Mouse (Mus musculus): ENCODE measurements around the gene Sertad3.
A peak's percentile ranks its signal among the peaks of the same experiment; 100 is the strongest.

The Sertad3 gene

GRCm38 (mm10) chr7:27473156-27473834 lies at the start of gene Sertad3:
Gene Sertad3 (plus strand): TSS chr7:27473768.
- peak; percentile 95 for DNase-seq (ENCODE audit: low read depth, low spot score)

GRCm38 (mm10) chr7:27427387-27427786 lies 46.2 kb upstream of the Sertad3 start:
- no peak for DNase-seq (ENCODE audit: low read depth, low spot score)

- DNase-seq (ENCODE audit: low read depth, low spot score), result no peak
Observed at GRCm38 (mm10) chr7:27428002-27428401, 45.6 kb upstream of the Sertad3 start.

- DNase-seq (ENCODE audit: low read depth, low spot score), result no peak
Observed at GRCm38 (mm10) chr7:27429135-27429534, 44.4 kb upstream of the Sertad3 start.

GRCm38 (mm10) chr7:27433349-27433748 lies 40.2 kb upstream of the Sertad3 start:
- no peak for DNase-seq (ENCODE audit: low read depth, low spot score)

GRCm38 (mm10) chr7:27433794-27434193 lies 39.8 kb upstream of the Sertad3 start:
- DNase-seq (ENCODE audit: low read depth, low spot score), result no peak

GRCm38 (mm10) chr7:27437544-27437943 lies 36.0 kb upstream of the Sertad3 start:
- DNase-seq (ENCODE audit: low read depth, low spot score), result peak; percentile 54

- no peak for DNase-seq (ENCODE audit: low read depth, low spot score)
Observed at GRCm38 (mm10) chr7:27440014-27440413, 33.6 kb upstream of the Sertad3 start.

- no peak for DNase-seq (ENCODE audit: low read depth, low spot score)
Observed at GRCm38 (mm10) chr7:27446051-27446450, 27.5 kb upstream of the Sertad3 start.

GRCm38 (mm10) chr7:27446521-27447418 lies 26.8 kb upstream of the Sertad3 start:
- DNase-seq (ENCODE audit: low read depth, low spot score), result no peak

GRCm38 (mm10) chr7:27447419-27448286 lies 25.9 kb upstream of the Sertad3 start, which contains the start of the genes Sptbn4 and Blvrb:
Gene Sptbn4 (minus strand): TSS chr7:27447686.
Gene Blvrb (plus strand): TSS chr7:27447978.
- DNase-seq (ENCODE audit: low read depth, low spot score), result peak; percentile 99

- peak; percentile 26 for DNase-seq (ENCODE audit: low read depth, low spot score)
Observed at GRCm38 (mm10) chr7:27448421-27449206, 25.0 kb upstream of the Sertad3 start.

GRCm38 (mm10) chr7:27449256-27449862 lies 24.2 kb upstream of the Sertad3 start:
- DNase-seq (ENCODE audit: low read depth, low spot score), result peak; percentile 93

- DNase-seq (ENCODE audit: low read depth, low spot score), result no peak
Observed at GRCm38 (mm10) chr7:27451359-27451758, 22.2 kb upstream of the Sertad3 start.

- no peak for DNase-seq (ENCODE audit: low read depth, low spot score)
Observed at GRCm38 (mm10) chr7:27452206-27452770, 21.3 kb upstream of the Sertad3 start.

GRCm38 (mm10) chr7:27454461-27455121 lies 19.0 kb upstream of the Sertad3 start:
- DNase-seq (ENCODE audit: low read depth, low spot score), result no peak

- no peak for DNase-seq (ENCODE audit: low read depth, low spot score)
Observed at GRCm38 (mm10) chr7:27455273-27455672, 18.3 kb upstream of the Sertad3 start.

- DNase-seq (ENCODE audit: low read depth, low spot score), result no peak
Observed at GRCm38 (mm10) chr7:27458614-27459013, 15.0 kb upstream of the Sertad3 start.

- DNase-seq (ENCODE audit: low read depth, low spot score), result no peak
Observed at GRCm38 (mm10) chr7:27459640-27460039, 13.9 kb upstream of the Sertad3 start.

Measured in 3T3-L1 (cell line).